Comparison of ENCODE assay signal across 13 mouse cellular contexts in the genomic region with DNA sequence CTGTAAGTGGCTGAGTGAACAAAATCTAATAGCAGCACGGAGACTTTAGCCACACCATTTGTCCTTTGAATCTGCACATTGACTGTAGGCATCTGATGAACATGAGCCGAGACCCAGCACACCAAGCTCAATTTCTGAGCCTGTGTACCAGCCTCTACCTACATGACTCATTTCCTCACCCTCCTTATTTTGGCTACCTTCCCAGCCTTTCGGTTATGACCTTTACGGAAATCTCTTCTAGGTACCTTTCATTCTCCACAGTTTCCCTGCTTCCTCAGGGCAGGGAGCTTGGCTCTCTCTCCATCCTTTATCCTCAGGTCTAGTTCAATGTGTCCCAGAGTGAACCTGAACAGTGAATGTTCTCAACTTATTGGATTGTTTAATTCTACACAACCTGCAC.
DNase-seq lines count a peak whose midpoint lies in the region; ATAC-seq and TF ChIP-seq lines count a peak whose summit lies in the region.
"Had no signal": no experiment of that assay in that cellular context is flagged by ENCODE, and none has a peak within 500 bp of the region (broad histone marks: within the 10 kb centered on the region; RNA-seq: fewer than 3 reads in every experiment).

No protein-coding gene starts in this region.

- peak; percentile 53; the same call in 1 of the 2 replicates for ATAC-seq in stomach, postnatal 0 days (ENCODE audit: low FRiP score, low TSS enrichment)
- ATAC-seq in activated CD4-positive, CD25-positive, alpha-beta regulatory T cell, adult 4 months: no peak

- no peaks in the 10 kb centered on the region for H3K4me1 ChIP-seq in stomach, postnatal 0 days (replicated peaks; ENCODE audit: control insufficient read depth, insufficient read depth)
- H3K4me1 ChIP-seq: embryonic facial prominence, embryonic 15.5 days; hindbrain, embryonic 15.5 days had no signal

- H3K27me3 ChIP-seq in stomach, postnatal 0 days (ENCODE audit: control insufficient read depth, insufficient read depth, low read length): no peaks in the 10 kb centered on the region
- H3K27me3 ChIP-seq: embryonic facial prominence, embryonic 15.5 days; hindbrain, embryonic 15.5 days had no signal

- peak; percentile 2 for DNase-seq in gastrocnemius, adult 18-20 months (ENCODE audit: low spot score)
- no peak for DNase-seq in gastrocnemius, adult 8-10 months (ENCODE audit: low spot score in 2 of 2)
- peak; percentile 18 for DNase-seq in urinary bladder, postnatal 25 days (ENCODE audit: low spot score)
- no peak for DNase-seq in urinary bladder, postnatal 10 days (ENCODE audit: low spot score)
- peak; percentile 10 to 18 for DNase-seq in heart, postnatal 10 days
- DNase-seq in stomach, postnatal 0 days (ENCODE audit: low spot score): no peak
- no peak for DNase-seq in c-Kit-positive CD71-positive TER-119-positive erythroid progenitor cells, embryonic 14.5 days (ENCODE audit: low spot score)
- DNase-seq: thymus, postnatal 4 days had no signal

- no peak overlapping the region for H3K4me2 ChIP-seq in stomach, postnatal 0 days (replicated peaks; ENCODE audit: low read depth)
- H3K4me2 ChIP-seq: embryonic facial prominence, embryonic 15.5 days; hindbrain, embryonic 15.5 days; liver, embryonic 11.5 days had no signal

- H3K9me3 ChIP-seq in stomach, postnatal 0 days (ENCODE audit: control insufficient read depth, low read length): no peaks in the 10 kb centered on the region
- H3K9me3 ChIP-seq: embryonic facial prominence, embryonic 15.5 days; hindbrain, embryonic 15.5 days had no signal

- 51% methylated on average over 4 of the region's 4 CpGs for WGBS in stomach, postnatal 0 days

- no peak for TF ChIP-seq EP300 in stomach, postnatal 0 days (optimal IDR thresholded peaks at IDR 0.05)

- no peak overlapping the region for H3K9ac ChIP-seq in stomach, postnatal 0 days (ENCODE audit: low read length)
- H3K9ac ChIP-seq: embryonic facial prominence, embryonic 15.5 days; hindbrain, embryonic 15.5 days had no signal

- no peak for TF ChIP-seq CTCF in stomach, postnatal 0 days (IDR thresholded peaks at IDR 0.05; ENCODE audit: low read depth)

- H3K4me3 ChIP-seq in stomach, postnatal 0 days (ENCODE audit: low read depth, low read length): no peak overlapping the region
- H3K4me3 ChIP-seq: embryonic facial prominence, embryonic 15.5 days; hindbrain, embryonic 15.5 days; left cerebral cortex, adult 2 months had no signal

- H3K36me3 ChIP-seq in stomach, postnatal 0 days (ENCODE audit: control insufficient read depth, insufficient read depth, low read length): no peaks in the 10 kb centered on the region
- H3K36me3 ChIP-seq: embryonic facial prominence, embryonic 15.5 days; hindbrain, embryonic 15.5 days had no signal

- H3K27ac ChIP-seq in stomach, postnatal 0 days (replicated peaks): no peak overlapping the region
- H3K27ac ChIP-seq: embryonic facial prominence, embryonic 15.5 days; hindbrain, embryonic 15.5 days; left cerebral cortex, adult 2 months had no signal

- intact Hi-C loops in heart, postnatal 10 days (cut with DNase I): loop anchor here (5.0 kb wide), 2 partner anchors 70 to 190 kb away; no protein-coding TSS in a partner anchor

Comparison
In these comparisons a context has a peak if more than half of its experiments do, and no peak if none do; other contexts are left out.
1. DNase-seq: peak in gastrocnemius, adult 18-20 months (single experiment), urinary bladder, postnatal 25 days (single experiment) and heart, postnatal 10 days (2 of 2); none in gastrocnemius, adult 8-10 months (0 of 2), urinary bladder, postnatal 10 days (single experiment), stomach, postnatal 0 days (single experiment) and c-Kit-positive CD71-positive TER-119-positive erythroid progenitor cells, embryonic 14.5 days (single experiment).